Mouse (Mus musculus): ENCODE results near the gene Ap1s1.

DNA sequence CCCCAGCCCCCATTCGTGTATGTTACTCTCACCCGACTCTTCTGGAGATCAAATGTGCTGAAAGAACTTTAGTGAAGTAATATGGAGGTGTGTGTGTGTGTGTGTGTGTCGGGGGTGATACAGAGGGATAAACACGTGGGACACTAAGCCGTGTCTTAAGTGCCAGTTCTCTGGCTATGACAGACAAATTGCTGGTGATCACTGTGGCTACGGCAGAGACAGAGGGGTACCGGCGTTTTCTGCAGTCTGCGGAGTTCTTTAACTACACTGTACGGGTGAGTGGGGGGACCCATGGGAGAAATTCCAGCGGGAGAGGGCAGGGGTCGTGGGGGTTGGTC, 58.0 kb downstream of the Ap1s1 start, which contains the start of gene Znhit1:
- no peak for TF ChIP-seq CTCF (IDR thresholded peaks at IDR 0.05; ENCODE audit: control insufficient read depth, insufficient read depth, low read length)
- no peak for TF ChIP-seq POLR2A (IDR thresholded peaks at IDR 0.05; ENCODE audit: borderline replicate concordance, control insufficient read depth, low read depth, low read length)
